Mouse (Mus musculus) spleen, adult 2 months (tissue): Measurements from ENCODE around the gene Tomm70a. TPM values are rescaled to one million over a fixed set of nuclear protein-coding genes. Genes with fewer than 3 reads are reported as not detected.

Experiments used
- DNase-seq, 2 experiments: peaks; one replicate each; pipeline versions ENCODE4 v3.0.0 to v3.0.0-alpha.2; 2012 to 2021; ENCODE audit warnings: low spot score in 2 of 2, low read depth in 1 of 2
- H3K27ac ChIP-seq: fragments of 200-500 bp; 2 replicates; pipeline ENCODE4 v1.5.1; 2012; ENCODE audit warnings: low read length, inconsistent platforms; ENCODE audit not compliant: insufficient read depth
- H3K27me3 ChIP-seq: fragments of 200-500 bp; 2 replicates; pipeline ENCODE4 v1.6.1; 2012; ENCODE audit warnings: mild to moderate bottlenecking, moderate library complexity, low read length, inconsistent platforms; ENCODE audit not compliant: control insufficient read depth, insufficient read depth
- H3K36me3 ChIP-seq: fragments of 200-500 bp; 2 replicates; pipeline ENCODE4 v1.6.1; 2012; ENCODE audit warnings: mild to moderate bottlenecking, low read length, inconsistent platforms; ENCODE audit not compliant: control insufficient read depth, insufficient read depth
- H3K4me1 ChIP-seq: fragments of 200-500 bp; 2 replicates; pipeline ENCODE4 v1.6.1; 2011; ENCODE audit warnings: inconsistent platforms; ENCODE audit not compliant: control insufficient read depth, insufficient read depth, insufficient read length
- H3K4me3 ChIP-seq: fragments of 200-500 bp; 2 replicates; pipeline ENCODE4 v1.5.1; 2011; ENCODE audit warnings: mild to moderate bottlenecking, inconsistent platforms; ENCODE audit not compliant: insufficient read depth, insufficient read length; ENCODE audit errors: extremely low read depth
- CTCF ChIP-seq: fragments of 200-500 bp; IDR thresholded peaks from 2 replicates; pipeline ENCODE4 v1.5.1; 2011; ENCODE audit warnings: mild to moderate bottlenecking, inconsistent platforms; ENCODE audit not compliant: insufficient read depth, insufficient read length, insufficient replicate concordance; ENCODE audit errors: extremely low read depth
- POLR2A ChIP-seq: fragments of 200-500 bp; IDR thresholded peaks from 2 replicates; pipeline ENCODE4 v1.6.1; 2011; ENCODE audit warnings: low read depth, low read length, inconsistent platforms
- WGBS: fragments of 180-500 bp; shearing (Covaris S2); methylation state at CpG from one replicate; pipeline ENCODE4 v1.1.7; 2018; 5-methylcytosine and 5-hydroxymethylcytosine counted together
- polyA plus RNA-seq: library from polyadenylated mRNA; depleted of rRNA; stranded (reverse); fragments of >200 nt; gene quantifications from 2 replicates; pipeline ENCODE4 v1.2.3, GENCODE M21; 2012

Gene Tomm70a
- polyA plus RNA-seq, 1 experiment: 5.6 TPM

DNA sequence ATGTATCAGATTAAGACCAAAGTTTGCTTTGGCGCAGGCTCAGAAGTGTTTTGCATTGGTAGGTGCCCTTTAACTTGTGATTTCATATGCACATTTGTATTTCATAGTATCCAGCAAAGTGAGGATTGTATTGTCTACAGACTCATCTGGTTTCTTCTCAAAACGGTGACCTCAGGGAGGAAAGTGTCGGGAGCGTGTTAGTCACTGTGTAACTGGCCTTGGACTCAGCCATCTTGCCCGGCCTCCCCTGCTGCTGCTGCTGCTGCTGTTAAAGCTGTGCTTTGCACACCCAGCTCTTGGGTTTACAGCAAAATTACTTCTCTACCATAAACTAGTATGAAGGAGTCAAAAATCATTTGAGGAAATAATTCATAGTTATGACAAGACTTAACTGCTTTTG, 23.2 kb downstream of the Tomm70a start:
- TF ChIP-seq POLR2A: no peak
- no peak for TF ChIP-seq CTCF
- H3K36me3 ChIP-seq: peaks cover 16% of the 10 kb centered on the region
- no peak for DNase-seq
- H3K27ac ChIP-seq: no peak overlapping the region
- 92% methylated on average over 5 of the region's 5 CpGs for WGBS
- H3K27me3 ChIP-seq: no peaks in the 10 kb centered on the region
- no peaks in the 10 kb centered on the region for H3K4me1 ChIP-seq
- H3K4me3 ChIP-seq: no peak overlapping the region

DNA sequence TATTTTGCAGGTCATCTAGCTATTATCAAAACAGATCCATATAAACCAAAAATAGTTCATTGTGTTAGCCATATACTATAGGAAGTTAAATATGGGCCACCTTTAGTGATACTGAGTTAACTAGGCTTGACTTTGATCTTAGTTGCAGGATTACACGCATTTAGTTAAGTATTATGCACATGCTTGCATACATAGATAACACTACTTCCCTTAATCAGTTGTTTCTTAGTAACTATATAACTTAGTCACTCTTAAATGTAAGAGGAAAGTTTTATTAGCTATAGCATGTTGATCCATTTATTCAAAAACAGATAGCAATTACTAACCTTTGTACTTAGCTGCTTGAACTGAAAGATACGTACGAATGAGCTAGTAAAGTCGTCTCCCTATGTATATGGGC, 29.9 kb downstream of the Tomm70a start:
- TF ChIP-seq CTCF (no peak), POLR2A (no peak)
- WGBS: 97% methylated on average over 4 of the region's 4 CpGs

DNA sequence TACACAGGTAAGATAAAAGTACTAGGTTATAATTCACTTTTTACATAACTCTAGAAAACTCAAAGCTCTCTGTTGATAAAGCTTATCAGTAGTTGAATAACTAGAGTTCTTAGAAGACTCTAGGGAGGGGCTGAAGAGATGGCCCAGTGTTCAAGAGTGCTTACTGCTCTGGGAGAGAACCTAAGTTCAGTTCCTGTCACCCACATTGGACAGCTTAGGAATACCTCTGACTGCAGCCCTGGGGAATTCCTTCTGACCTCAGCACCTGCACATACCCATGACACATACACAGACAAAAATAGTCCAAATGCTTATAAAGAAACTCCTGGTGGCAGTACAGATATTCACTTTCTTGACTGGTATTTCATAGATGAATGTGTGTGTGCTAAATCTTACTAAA, 34.4 kb downstream of the Tomm70a start:
- H3K27me3 ChIP-seq: no peaks in the 10 kb centered on the region
- no peaks in the 10 kb centered on the region for H3K4me1 ChIP-seq
- no peak overlapping the region for H3K27ac ChIP-seq
- TF ChIP-seq CTCF (no peak), POLR2A (no peak)
- no peak overlapping the region for H3K4me3 ChIP-seq
- H3K36me3 ChIP-seq: peaks cover 17% of the 10 kb centered on the region
- no peak for DNase-seq

More for the DNA sequence above, 29.9 kb downstream of the Tomm70a start:
- H3K4me1 ChIP-seq: no peaks in the 10 kb centered on the region
- no peak for DNase-seq
- H3K27ac ChIP-seq: no peak overlapping the region
- H3K36me3 ChIP-seq: peaks cover 17% of the 10 kb centered on the region
- H3K27me3 ChIP-seq: no peaks in the 10 kb centered on the region
- no peak overlapping the region for H3K4me3 ChIP-seq

DNA sequence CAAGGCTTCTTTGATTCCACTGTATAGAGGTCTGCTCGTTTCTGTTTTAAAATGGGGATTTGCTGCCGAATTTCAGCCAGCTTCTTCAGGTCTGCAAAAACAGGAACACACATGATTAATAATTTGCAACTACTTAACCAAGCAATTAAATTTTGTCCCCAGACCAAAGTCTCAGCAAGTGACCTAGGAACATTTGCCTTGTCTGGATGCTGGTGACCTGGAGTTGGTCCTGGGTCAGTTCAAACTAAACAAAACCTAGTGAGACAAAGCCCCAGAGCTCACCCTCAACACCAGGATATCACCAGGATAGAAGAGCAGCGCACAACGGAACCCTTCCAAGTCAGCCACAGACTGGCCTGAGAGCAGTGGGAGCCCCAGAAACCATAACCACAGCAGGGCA, 35.6 kb downstream of the Tomm70a start:
- no peaks in the 10 kb centered on the region for H3K4me1 ChIP-seq
- peaks cover 16% of the 10 kb centered on the region for H3K36me3 ChIP-seq
- no peak overlapping the region for H3K4me3 ChIP-seq
- TF ChIP-seq POLR2A: no peak
- TF ChIP-seq CTCF: no peak
- H3K27ac ChIP-seq: no peak overlapping the region
- DNase-seq: no peak
- WGBS: 93% methylated on average over 4 of the region's 4 CpGs
- no peaks in the 10 kb centered on the region for H3K27me3 ChIP-seq

DNA sequence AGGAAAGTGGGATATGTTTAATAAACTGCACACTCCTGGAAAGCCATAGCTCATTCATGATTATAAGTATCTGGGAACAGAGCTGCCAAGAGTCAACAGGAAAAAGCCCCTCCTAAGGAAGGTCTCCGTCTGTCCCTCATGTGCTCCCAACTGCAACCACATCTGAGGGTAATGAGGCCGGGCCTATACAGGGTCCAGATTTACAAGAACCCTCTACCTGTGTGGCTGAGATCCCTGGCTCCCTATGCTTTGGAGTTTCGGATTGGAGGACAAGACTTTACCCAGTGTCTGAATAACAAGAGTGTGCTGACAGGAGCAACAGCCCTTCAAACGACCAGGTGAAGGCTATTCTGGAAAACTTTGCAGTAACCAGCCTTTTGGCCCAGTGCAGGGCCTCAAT, 36.2 kb downstream of the Tomm70a start:
- no peaks in the 10 kb centered on the region for H3K27me3 ChIP-seq
- DNase-seq: no peak
- H3K4me1 ChIP-seq: no peaks in the 10 kb centered on the region
- H3K4me3 ChIP-seq: no peak overlapping the region
- 81% methylated on average over 4 of the region's 4 CpGs for WGBS
- no peak overlapping the region for H3K27ac ChIP-seq
- H3K36me3 ChIP-seq: peaks cover 11% of the 10 kb centered on the region
- TF ChIP-seq POLR2A (no peak), CTCF (no peak)

DNA sequence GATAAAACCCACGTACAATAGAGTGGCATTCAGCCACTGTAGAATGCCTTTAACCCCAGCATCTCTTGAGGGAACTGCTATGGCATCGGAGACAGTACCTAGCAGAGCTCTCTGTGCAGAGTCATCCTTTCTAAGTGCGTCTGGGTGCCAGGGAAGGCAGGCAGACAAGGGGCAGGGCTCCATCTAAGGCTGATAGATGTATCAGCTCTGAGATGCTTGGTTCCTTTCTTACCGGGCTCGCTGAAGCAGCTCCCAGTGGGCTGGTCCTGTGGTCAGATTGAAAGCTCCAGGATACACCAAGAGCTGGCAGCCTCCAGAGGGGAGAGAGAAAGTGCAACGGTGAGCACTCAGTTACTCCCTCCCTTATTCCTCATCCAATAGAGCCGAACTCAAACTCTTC, 38.3 kb downstream of the Tomm70a start:
- Histone ChIP-seq H3K36me3 (peaks cover 8% of the 10 kb centered on the region), H3K27me3 (no peaks in the 10 kb centered on the region), H3K4me1 (no peaks in the 10 kb centered on the region), H3K4me3 (no peak overlapping the region), H3K27ac (no peak overlapping the region)
- DNase-seq: no peak
- 83% methylated on average over 7 of the region's 7 CpGs for whole genome bisulfite sequencing
- TF ChIP-seq POLR2A (no peak), CTCF (no peak)

DNA sequence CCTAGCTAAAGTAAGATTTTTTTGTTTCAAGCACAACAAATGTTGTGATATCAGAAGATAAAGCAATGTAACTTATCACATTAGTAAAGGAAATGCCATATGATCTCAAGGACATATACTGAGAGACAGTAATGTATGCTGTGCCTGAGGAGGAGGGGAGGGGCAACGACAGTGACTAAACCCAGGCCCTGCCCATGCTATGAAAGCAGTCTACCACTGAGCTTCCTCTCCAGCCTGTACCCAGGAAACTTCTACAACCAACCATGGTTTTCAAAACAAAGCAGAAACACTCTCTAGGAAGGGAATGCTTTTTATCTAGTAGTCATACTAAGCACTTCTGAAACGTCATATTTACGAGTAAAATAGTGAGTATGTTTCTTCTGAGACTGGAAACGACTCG, 41.3 kb downstream of the Tomm70a start:
- Histone ChIP-seq H3K36me3 (peaks cover 3% of the 10 kb centered on the region), H3K27me3 (no peaks in the 10 kb centered on the region), H3K4me1 (no peaks in the 10 kb centered on the region; the same call in 1 of the 2 replicates), H3K4me3 (no peak overlapping the region), H3K27ac (no peak overlapping the region)
- TF ChIP-seq CTCF (no peak), POLR2A (no peak)
- WGBS: 80% methylated on average over 5 of the region's 5 CpGs
- no peak for DNase-seq
